Mouse (Mus musculus): ENCODE results near the gene Sox10. TPM values are rescaled to one million over a fixed set of nuclear protein-coding genes. Genes with fewer than 3 reads are reported as not detected.

Sox10 gene
- polyA plus RNA-seq, 1 experiment from 2014 or later = 0.11 TPM

DNA sequence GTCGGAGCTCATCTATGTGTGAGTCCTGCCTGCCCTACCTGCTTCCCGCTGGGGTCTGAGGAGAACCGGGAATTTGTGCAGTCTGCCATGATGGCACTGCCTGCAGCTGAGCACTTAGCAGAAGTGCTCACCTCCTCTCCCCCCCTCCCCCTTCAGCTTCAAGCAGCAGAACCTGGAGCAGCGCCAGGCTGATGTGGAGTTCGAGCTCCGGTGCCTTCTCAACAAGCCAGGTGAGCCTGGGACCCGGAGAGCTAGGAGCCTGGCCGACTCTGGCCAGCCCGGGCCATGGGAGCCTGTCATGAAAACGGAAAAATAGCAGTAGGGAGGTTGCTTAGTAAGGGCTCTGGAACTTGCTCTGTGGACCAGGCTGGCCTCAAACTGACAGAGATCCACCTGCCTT lies 34.3 kb downstream of the Sox10 start:
- Histone ChIP-seq H3K4me2 (replicated peaks; ENCODE audit: low read depth, low read length) (no peak overlapping the region), H3K27ac (ENCODE audit: low read length) (peak overlapping the region; percentile 91), H3K4me3 (ENCODE audit: low read depth, low read length) (no peak overlapping the region), H3K9me3 (ENCODE audit: low read length) (no peaks in the 10 kb centered on the region), H3K4me1 (ENCODE audit: insufficient read depth, low read depth, low read length) (peaks cover 14% of the 10 kb centered on the region), H3K36me3 (ENCODE audit: insufficient read depth, low read length) (peaks cover 26% of the 10 kb centered on the region), H3K27me3 (replicated peaks; ENCODE audit: insufficient read depth, low read length) (no peaks in the 10 kb centered on the region), H3K9ac (replicated peaks; ENCODE audit: low read depth) (no peak overlapping the region)
- no peak for TF ChIP-seq EP300 (IDR thresholded peaks at IDR 0.05)
- TF ChIP-seq CTCF (IDR thresholded peaks at IDR 0.05) = no peak
- ATAC-seq (peak; percentile 48), DNase-seq (ENCODE audit: low spot score) (peak; percentile 85)
- 61% methylated on average over 10 of the region's 10 CpGs for WGBS

DNA sequence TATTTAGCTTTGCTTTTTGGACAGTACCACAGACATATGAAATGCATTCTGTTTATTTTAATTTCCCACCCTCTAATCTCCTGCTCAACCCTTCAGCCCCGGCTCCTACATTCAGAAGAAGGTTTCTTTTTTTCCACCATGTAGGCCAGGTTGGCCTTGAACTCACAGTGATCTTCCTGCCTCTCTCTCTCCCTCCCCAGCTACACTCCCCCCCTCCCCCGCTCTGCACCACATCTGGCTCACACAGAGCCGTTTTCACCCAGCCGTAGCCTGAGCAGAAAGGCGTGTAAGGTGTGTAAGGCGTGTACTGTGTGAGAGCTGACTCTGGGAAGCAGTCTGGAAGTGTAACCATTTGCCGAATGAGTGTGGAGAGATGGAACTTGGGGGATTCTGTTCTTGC lies 35.7 kb downstream of the Sox10 start:
- DNase-seq (ENCODE audit: low spot score) = no peak
- 71% methylated on average over 7 of the region's 7 CpGs for WGBS
- H3K4me2 ChIP-seq (replicated peaks; ENCODE audit: low read depth, low read length) = no peak overlapping the region
- H3K27ac ChIP-seq (ENCODE audit: low read length) = no peak overlapping the region
- H3K4me1 ChIP-seq (ENCODE audit: insufficient read depth, low read depth, low read length) = peaks cover 14% of the 10 kb centered on the region
- H3K36me3 ChIP-seq (ENCODE audit: insufficient read depth, low read length) = peaks cover 33% of the 10 kb centered on the region
- TF ChIP-seq EP300 (IDR thresholded peaks at IDR 0.05) = no peak
- no peak for TF ChIP-seq CTCF (IDR thresholded peaks at IDR 0.05)
- H3K27me3 ChIP-seq (replicated peaks; ENCODE audit: insufficient read depth, low read length) = no peaks in the 10 kb centered on the region
- no peak overlapping the region for H3K9ac ChIP-seq (replicated peaks; ENCODE audit: low read depth)
- ATAC-seq = no peak
- no peak overlapping the region for H3K4me3 ChIP-seq (ENCODE audit: low read depth, low read length)
- no peaks in the 10 kb centered on the region for H3K9me3 ChIP-seq (ENCODE audit: low read length)

DNA sequence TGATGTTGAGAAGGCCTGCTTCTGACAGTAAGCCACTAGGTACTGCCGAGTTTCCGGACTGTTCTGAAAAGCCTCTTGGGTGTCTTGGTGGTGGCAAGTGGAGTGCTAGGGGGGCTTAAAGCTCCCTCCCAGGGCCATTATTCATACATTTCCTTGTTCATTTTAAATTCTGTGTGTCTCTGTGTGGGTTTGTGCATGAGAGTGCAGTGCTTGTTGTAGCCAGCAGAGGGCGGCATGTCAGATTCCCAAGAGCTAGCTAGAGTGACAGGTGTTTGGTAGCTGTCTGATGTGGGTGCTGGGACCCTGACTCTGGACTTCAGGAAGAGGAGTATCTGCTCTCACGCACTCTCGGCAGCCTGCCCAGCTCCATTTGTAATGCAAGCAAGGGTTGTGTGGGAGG lies 36.8 kb downstream of the Sox10 start:
- DNase-seq (ENCODE audit: low spot score) (no peak), ATAC-seq (no peak)
- no peaks in the 10 kb centered on the region for H3K9me3 ChIP-seq (ENCODE audit: low read length)
- TF ChIP-seq CTCF (IDR thresholded peaks at IDR 0.05) = peak; percentile 67
- no peak for TF ChIP-seq EP300 (IDR thresholded peaks at IDR 0.05)
- no peak overlapping the region for H3K27ac ChIP-seq (ENCODE audit: low read length)
- H3K9ac ChIP-seq (replicated peaks; ENCODE audit: low read depth) = no peak overlapping the region
- peaks cover 14% of the 10 kb centered on the region for H3K4me1 ChIP-seq (ENCODE audit: insufficient read depth, low read depth, low read length)
- H3K27me3 ChIP-seq (replicated peaks; ENCODE audit: insufficient read depth, low read length) = no peaks in the 10 kb centered on the region
- WGBS = 94% methylated on average over 5 of the region's 5 CpGs
- H3K4me3 ChIP-seq (ENCODE audit: low read depth, low read length) = no peak overlapping the region
- no peak overlapping the region for H3K4me2 ChIP-seq (replicated peaks; ENCODE audit: low read depth, low read length)
- H3K36me3 ChIP-seq (ENCODE audit: insufficient read depth, low read length) = peaks cover 39% of the 10 kb centered on the region

DNA sequence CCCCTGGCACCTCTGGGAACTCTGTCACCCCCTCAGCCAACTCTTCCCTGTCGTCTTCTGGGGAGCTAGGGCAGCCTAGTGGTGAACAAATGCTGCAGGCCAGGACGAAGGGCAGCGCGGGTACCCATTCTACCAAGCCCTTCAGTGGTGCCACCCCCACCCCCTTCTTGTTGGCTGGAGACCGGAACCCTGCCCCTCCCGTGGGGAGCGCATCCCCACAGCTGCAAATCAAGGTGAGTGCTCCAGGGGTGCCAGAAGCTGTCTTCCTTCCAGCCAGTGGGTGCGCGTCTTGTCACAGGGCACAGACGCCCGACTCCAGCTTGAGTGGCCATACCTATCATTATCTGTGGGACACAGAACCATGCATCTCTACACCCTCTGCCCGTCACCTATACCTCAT lies 37.9 kb downstream of the Sox10 start:
- no peak overlapping the region for H3K27ac ChIP-seq (ENCODE audit: low read length)
- H3K27me3 ChIP-seq (replicated peaks; ENCODE audit: insufficient read depth, low read length) = no peaks in the 10 kb centered on the region
- H3K36me3 ChIP-seq (ENCODE audit: insufficient read depth, low read length) = peaks cover 50% of the 10 kb centered on the region
- H3K4me2 ChIP-seq (replicated peaks; ENCODE audit: low read depth, low read length) = no peak overlapping the region
- no peak overlapping the region for H3K4me3 ChIP-seq (ENCODE audit: low read depth, low read length)
- ATAC-seq (no peak), DNase-seq (ENCODE audit: low spot score) (no peak)
- WGBS = 94% methylated on average over 12 of the region's 12 CpGs
- peaks cover 10% of the 10 kb centered on the region for H3K4me1 ChIP-seq (ENCODE audit: insufficient read depth, low read depth, low read length)
- H3K9me3 ChIP-seq (ENCODE audit: low read length) = no peaks in the 10 kb centered on the region
- TF ChIP-seq EP300 (IDR thresholded peaks at IDR 0.05) = no peak
- TF ChIP-seq CTCF (IDR thresholded peaks at IDR 0.05) = no peak
- no peak overlapping the region for H3K9ac ChIP-seq (replicated peaks; ENCODE audit: low read depth)

DNA sequence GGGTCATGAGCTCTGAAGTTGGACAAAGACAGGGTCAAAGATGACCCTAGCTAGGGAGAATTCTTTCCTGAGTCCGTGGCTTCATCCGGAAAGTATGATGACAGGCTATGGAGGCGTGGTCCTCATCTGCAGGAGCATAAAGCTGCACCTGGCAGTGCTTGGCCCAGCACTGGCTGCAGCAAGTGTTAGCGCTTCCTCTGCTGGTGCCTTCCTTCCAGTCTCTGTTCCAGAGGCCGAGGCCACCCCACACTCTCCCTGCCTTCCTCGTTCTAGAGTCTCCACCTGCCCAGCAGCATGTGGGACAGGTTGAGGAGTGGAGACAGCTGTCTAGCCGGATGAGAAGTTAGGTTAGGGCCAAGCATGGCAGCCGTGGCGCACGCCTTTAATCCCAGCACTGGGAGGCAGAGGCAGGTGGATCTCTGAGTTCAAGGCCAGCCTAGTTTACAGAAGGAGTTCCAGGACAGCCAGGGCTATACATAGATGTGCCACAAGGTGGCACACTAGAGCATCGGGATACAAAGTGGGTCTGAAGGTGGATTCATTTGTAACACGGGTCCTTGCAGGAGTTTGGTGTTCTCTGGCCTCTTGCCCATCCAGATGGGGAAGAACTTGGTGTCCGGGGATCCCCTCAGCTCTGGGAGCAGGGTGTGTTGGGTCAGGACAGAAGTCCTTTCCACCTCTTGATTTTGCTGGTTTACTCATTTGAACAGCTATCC lies 38.7 kb downstream of the Sox10 start:
- Histone ChIP-seq H3K9me3 (ENCODE audit: low read length) (no peaks in the 10 kb centered on the region), H3K4me3 (ENCODE audit: low read depth, low read length) (no peak overlapping the region), H3K27me3 (replicated peaks; ENCODE audit: insufficient read depth, low read length) (no peaks in the 10 kb centered on the region), H3K4me2 (replicated peaks; ENCODE audit: low read depth, low read length) (no peak overlapping the region), H3K9ac (replicated peaks; ENCODE audit: low read depth) (no peak overlapping the region), H3K36me3 (ENCODE audit: insufficient read depth, low read length) (peaks cover 50% of the 10 kb centered on the region), H3K27ac (ENCODE audit: low read length) (no peak overlapping the region), H3K4me1 (ENCODE audit: insufficient read depth, low read depth, low read length) (peaks cover 6% of the 10 kb centered on the region; the same call in 1 of the 2 replicates)
- TF ChIP-seq CTCF (IDR thresholded peaks at IDR 0.05) = peak; percentile 86
- no peak for TF ChIP-seq EP300 (IDR thresholded peaks at IDR 0.05)
- ATAC-seq (no peak), DNase-seq (ENCODE audit: low spot score) (peak; percentile 48)
- WGBS = 80% methylated on average over 13 of the region's 13 CpGs

DNA sequence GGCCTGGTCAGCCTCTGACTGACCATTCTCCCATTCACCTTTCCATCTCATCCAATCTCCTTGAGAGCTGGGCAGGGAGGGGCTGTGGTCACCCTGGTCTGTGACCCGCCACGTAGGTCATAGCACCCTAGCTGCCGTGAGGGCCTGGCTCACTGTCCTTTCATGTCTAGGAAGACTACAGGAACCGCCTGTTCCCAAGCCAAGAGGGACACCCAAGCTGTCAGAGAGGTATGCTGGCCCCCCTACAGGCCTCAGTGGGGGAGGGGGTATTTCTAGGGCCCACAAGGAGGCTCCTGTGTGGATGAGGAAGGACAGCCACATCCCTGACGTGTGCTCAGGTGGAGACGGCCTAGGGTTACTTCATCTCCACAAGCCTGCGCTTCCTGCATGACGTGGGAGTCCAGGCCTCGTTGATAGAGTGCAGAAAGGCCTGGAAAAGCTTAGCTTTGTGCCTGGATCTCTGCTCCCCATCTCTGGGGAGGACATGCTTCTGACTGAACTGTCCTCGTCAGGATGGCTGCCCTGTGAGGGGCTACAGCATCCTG lies 40.6 kb downstream of the Sox10 start:
- H3K36me3 ChIP-seq (ENCODE audit: insufficient read depth, low read length) = peaks cover 38% of the 10 kb centered on the region

More for the DNA sequence above, 40.6 kb downstream of the Sox10 start:
- Histone ChIP-seq H3K27me3 (replicated peaks; ENCODE audit: insufficient read depth, low read length) (no peaks in the 10 kb centered on the region), H3K4me2 (replicated peaks; ENCODE audit: low read depth, low read length) (no peak overlapping the region), H3K9ac (replicated peaks; ENCODE audit: low read depth) (no peak overlapping the region), H3K27ac (ENCODE audit: low read length) (no peak overlapping the region), H3K4me1 (ENCODE audit: insufficient read depth, low read depth, low read length) (no peaks in the 10 kb centered on the region), H3K9me3 (ENCODE audit: low read length) (no peaks in the 10 kb centered on the region), H3K4me3 (ENCODE audit: low read depth, low read length) (no peak overlapping the region)
- WGBS = 77% methylated on average over 10 of the region's 10 CpGs
- ATAC-seq (no peak), DNase-seq (ENCODE audit: low spot score) (no peak)
- TF ChIP-seq EP300 (IDR thresholded peaks at IDR 0.05) (no peak), CTCF (IDR thresholded peaks at IDR 0.05) (no peak)
